Mouse (Mus musculus): Measurements from ENCODE around the gene Mydgf. TPM values are rescaled to one million over a fixed set of nuclear protein-coding genes. Genes with fewer than 3 reads are reported as not detected.

Mydgf gene
- polyA plus RNA-seq, 1 experiment: 60.6 TPM

DNA sequence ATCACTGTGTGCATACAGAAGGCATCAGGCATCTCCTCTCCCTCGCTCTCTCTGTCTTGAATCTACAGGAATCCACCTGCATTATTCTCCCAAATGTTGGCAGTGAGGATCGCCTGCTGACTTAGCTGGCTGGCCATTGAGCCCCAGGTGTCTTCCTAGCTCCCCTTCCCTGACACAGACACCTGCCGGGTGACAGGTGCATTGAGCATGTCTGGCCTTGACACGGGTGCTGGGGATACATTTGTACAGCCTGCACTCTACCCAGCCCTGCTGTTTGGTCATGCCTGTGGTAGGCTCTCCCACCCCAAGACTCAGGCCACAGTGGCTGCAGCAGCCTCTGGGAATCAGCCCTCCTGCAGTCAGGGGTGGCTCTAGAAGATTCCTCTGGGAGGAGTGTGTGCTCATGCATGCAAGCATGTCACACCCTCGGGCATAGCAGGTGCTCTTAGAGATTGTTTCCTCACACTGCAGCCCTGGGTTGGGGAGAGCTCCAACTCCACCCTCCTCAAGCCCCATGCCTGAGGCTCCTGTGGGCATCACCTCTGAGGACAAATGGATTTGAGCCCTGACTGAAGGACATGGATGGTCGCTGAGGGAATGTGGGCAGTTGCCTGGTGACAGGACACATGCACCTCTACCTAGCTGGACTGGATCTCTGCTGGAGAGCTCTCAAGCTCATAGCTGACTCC lies 23.4 kb upstream of the Mydgf start:
- Histone ChIP-seq H3K4me1 (ENCODE audit: control insufficient read depth, insufficient read depth, low read length) (no peaks in the 10 kb centered on the region), H3K27ac (ENCODE audit: insufficient read depth, low read depth, low read length) (no peak overlapping the region), H3K27me3 (replicated peaks; ENCODE audit: control insufficient read depth, insufficient read depth, low read length) (no peaks in the 10 kb centered on the region), H3K36me3 (ENCODE audit: control insufficient read depth, insufficient read depth, low read length) (no peaks in the 10 kb centered on the region), H3K4me3 (ENCODE audit: insufficient read depth, low read depth, low read length) (no peak overlapping the region)
- TF ChIP-seq POLR2A (IDR thresholded peaks at IDR 0.05; ENCODE audit: low read depth, low read length): no peak
- TF ChIP-seq CTCF (conservative IDR thresholded peaks at IDR 0.05; ENCODE audit: insufficient read depth, insufficient read length, low read depth, low read length): no peak
- WGBS: 67% methylated on average over 6 of the region's 6 CpGs
- DNase-seq: no peak

GRCm38 (mm10) chr17:56206276-56206884 lies 22.7 kb upstream of the Mydgf start:
- Histone ChIP-seq H3K27me3 (replicated peaks; ENCODE audit: control insufficient read depth, insufficient read depth, low read length) (no peaks in the 10 kb centered on the region), H3K36me3 (ENCODE audit: control insufficient read depth, insufficient read depth, low read length) (no peaks in the 10 kb centered on the region), H3K27ac (ENCODE audit: insufficient read depth, low read depth, low read length) (no peak overlapping the region), H3K4me1 (ENCODE audit: control insufficient read depth, insufficient read depth, low read length) (no peaks in the 10 kb centered on the region), H3K4me3 (ENCODE audit: insufficient read depth, low read depth, low read length) (no peak overlapping the region)
- WGBS: 75% methylated on average over 10 of the region's 10 CpGs
- no peak for TF ChIP-seq POLR2A (IDR thresholded peaks at IDR 0.05; ENCODE audit: low read depth, low read length)
- TF ChIP-seq CTCF (conservative IDR thresholded peaks at IDR 0.05; ENCODE audit: insufficient read depth, insufficient read length, low read depth, low read length): no peak
- peak; percentile 24 for DNase-seq

- DNase-seq: no peak
- H3K36me3 ChIP-seq (ENCODE audit: control insufficient read depth, insufficient read depth, low read length): no peaks in the 10 kb centered on the region
- no peaks in the 10 kb centered on the region for H3K4me1 ChIP-seq (ENCODE audit: control insufficient read depth, insufficient read depth, low read length)
These were observed 20.0 kb upstream of the Mydgf start for GRCm38 (mm10) chr17:56203729-56204128.

GRCm38 (mm10) chr17:56202476-56202875 lies 18.8 kb upstream of the Mydgf start:
- 94% methylated on average over 8 of the region's 8 CpGs for WGBS
- Histone ChIP-seq H3K27ac (ENCODE audit: insufficient read depth, low read depth, low read length) (no peak overlapping the region), H3K4me1 (ENCODE audit: control insufficient read depth, insufficient read depth, low read length) (no peaks in the 10 kb centered on the region), H3K4me3 (ENCODE audit: insufficient read depth, low read depth, low read length) (no peak overlapping the region), H3K36me3 (ENCODE audit: control insufficient read depth, insufficient read depth, low read length) (no peaks in the 10 kb centered on the region), H3K27me3 (replicated peaks; ENCODE audit: control insufficient read depth, insufficient read depth, low read length) (no peaks in the 10 kb centered on the region)
- no peak for DNase-seq
- TF ChIP-seq CTCF (conservative IDR thresholded peaks at IDR 0.05; ENCODE audit: insufficient read depth, insufficient read length, low read depth, low read length) (no peak), POLR2A (IDR thresholded peaks at IDR 0.05; ENCODE audit: low read depth, low read length) (no peak)

More at GRCm38 (mm10) chr17:56203729-56204128, 20.0 kb upstream of the Mydgf start:
- no peak overlapping the region for H3K4me3 ChIP-seq (ENCODE audit: insufficient read depth, low read depth, low read length)
- H3K27ac ChIP-seq (ENCODE audit: insufficient read depth, low read depth, low read length): no peak overlapping the region
- H3K27me3 ChIP-seq (replicated peaks; ENCODE audit: control insufficient read depth, insufficient read depth, low read length): no peaks in the 10 kb centered on the region
- 70% methylated on average over 3 of the region's 3 CpGs for WGBS
- TF ChIP-seq POLR2A (IDR thresholded peaks at IDR 0.05; ENCODE audit: low read depth, low read length) (no peak), CTCF (conservative IDR thresholded peaks at IDR 0.05; ENCODE audit: insufficient read depth, insufficient read length, low read depth, low read length) (peak; percentile 36; the same call in 1 of the 2 replicates)

- no peaks in the 10 kb centered on the region for H3K36me3 ChIP-seq (ENCODE audit: control insufficient read depth, insufficient read depth, low read length)
- no peaks in the 10 kb centered on the region for H3K4me1 ChIP-seq (ENCODE audit: control insufficient read depth, insufficient read depth, low read length)
- no peaks in the 10 kb centered on the region for H3K27me3 ChIP-seq (replicated peaks; ENCODE audit: control insufficient read depth, insufficient read depth, low read length)
- TF ChIP-seq POLR2A (IDR thresholded peaks at IDR 0.05; ENCODE audit: low read depth, low read length) (no peak), CTCF (conservative IDR thresholded peaks at IDR 0.05; ENCODE audit: insufficient read depth, insufficient read length, low read depth, low read length) (peak; percentile 28; the same call in 1 of the 2 replicates)
- no peak overlapping the region for H3K27ac ChIP-seq (ENCODE audit: insufficient read depth, low read depth, low read length)
- no peak for DNase-seq
- H3K4me3 ChIP-seq (ENCODE audit: insufficient read depth, low read depth, low read length): no peak overlapping the region
- WGBS: 68% methylated on average over 3 of the region's 3 CpGs
These were observed 17.9 kb upstream of the Mydgf start for GRCm38 (mm10) chr17:56201642-56202041.

DNA sequence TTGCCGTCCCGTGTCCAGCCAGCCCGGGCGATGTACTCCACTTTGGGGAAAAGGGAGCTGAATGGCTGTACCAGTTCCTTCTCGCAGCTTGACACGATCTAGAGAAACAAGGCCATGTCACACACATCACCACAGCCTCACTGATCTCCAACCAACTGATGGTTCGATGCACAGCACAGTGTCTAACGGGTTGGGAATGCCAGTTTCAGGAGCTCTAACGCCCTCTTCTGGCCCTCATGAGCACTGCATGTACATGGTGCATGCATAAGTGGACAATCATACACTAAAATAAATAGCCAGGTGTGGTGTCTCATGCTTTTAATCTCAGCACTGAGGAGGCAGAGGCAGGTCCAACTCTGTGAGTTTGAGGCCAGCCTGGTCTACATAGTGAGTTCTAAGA lies 16.9 kb upstream of the Mydgf start:
- no peaks in the 10 kb centered on the region for H3K27me3 ChIP-seq (replicated peaks; ENCODE audit: control insufficient read depth, insufficient read depth, low read length)
- WGBS: 88% methylated on average over 9 of the region's 9 CpGs
- H3K4me1 ChIP-seq (ENCODE audit: control insufficient read depth, insufficient read depth, low read length): no peaks in the 10 kb centered on the region
- no peak overlapping the region for H3K4me3 ChIP-seq (ENCODE audit: insufficient read depth, low read depth, low read length)
- H3K36me3 ChIP-seq (ENCODE audit: control insufficient read depth, insufficient read depth, low read length): no peaks in the 10 kb centered on the region
- peak; percentile 56 for TF ChIP-seq CTCF (conservative IDR thresholded peaks at IDR 0.05; ENCODE audit: insufficient read depth, insufficient read length, low read depth, low read length)
- TF ChIP-seq POLR2A (IDR thresholded peaks at IDR 0.05; ENCODE audit: low read depth, low read length): no peak
- no peak overlapping the region for H3K27ac ChIP-seq (ENCODE audit: insufficient read depth, low read depth, low read length)
- no peak for DNase-seq

DNA sequence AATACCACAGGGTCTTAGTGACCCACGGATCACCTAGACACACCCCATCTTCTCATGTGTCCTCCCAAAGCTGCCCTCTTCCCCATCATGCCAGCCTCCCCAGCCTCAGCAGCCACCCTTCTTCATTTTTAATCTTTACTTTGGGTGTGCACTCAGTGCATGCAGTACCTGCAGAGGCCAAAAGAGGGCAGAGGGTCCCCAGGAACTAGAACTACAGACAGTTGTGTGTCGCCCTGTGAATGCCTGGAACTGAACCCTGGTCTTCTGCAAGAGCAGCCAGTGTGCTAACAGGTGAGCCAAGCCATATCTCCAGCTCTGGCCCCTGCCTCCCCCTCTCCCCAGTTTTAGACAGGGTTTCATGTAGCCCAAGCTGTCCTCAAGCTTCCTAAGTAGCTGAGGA lies 13.1 kb upstream of the Mydgf start:
- no peak for DNase-seq
- no peaks in the 10 kb centered on the region for H3K4me1 ChIP-seq (ENCODE audit: control insufficient read depth, insufficient read depth, low read length)
- no peak for TF ChIP-seq POLR2A (IDR thresholded peaks at IDR 0.05; ENCODE audit: low read depth, low read length)
- peak; percentile 64 for TF ChIP-seq CTCF (conservative IDR thresholded peaks at IDR 0.05; ENCODE audit: insufficient read depth, insufficient read length, low read depth, low read length)
- no peak overlapping the region for H3K27ac ChIP-seq (ENCODE audit: insufficient read depth, low read depth, low read length)
- H3K4me3 ChIP-seq (ENCODE audit: insufficient read depth, low read depth, low read length): no peak overlapping the region
- H3K27me3 ChIP-seq (replicated peaks; ENCODE audit: control insufficient read depth, insufficient read depth, low read length): no peaks in the 10 kb centered on the region
- WGBS: 80% methylated on average over 2 of the region's 2 CpGs
- H3K36me3 ChIP-seq (ENCODE audit: control insufficient read depth, insufficient read depth, low read length): no peaks in the 10 kb centered on the region
